Mouse (Mus musculus) cortical plate, adult 2 months (tissue): Measurements from ENCODE around the gene H2-Oa.

Source experiments
- CTCF ChIP-seq: fragments of 200-500 bp; IDR thresholded peaks from 2 replicates; pipeline ENCODE4 v1.5.1; 2011; ENCODE audit warnings: mild to moderate bottlenecking, control low read depth, low read length; ENCODE audit not compliant: insufficient read depth; ENCODE audit errors: extremely low read depth
- POLR2A ChIP-seq: fragments of 200-500 bp; IDR thresholded peaks from 2 replicates; pipeline ENCODE4 v1.6.1; 2011; ENCODE audit warnings: mild to moderate bottlenecking, low read length, control low read depth; ENCODE audit not compliant: insufficient read depth; ENCODE audit errors: extremely low read depth

- TF ChIP-seq CTCF (no peak), POLR2A (no peak)
These were observed 24.7 kb downstream of the H2-Oa start for GRCm38 (mm10) chr17:34116736-34117370.
